Mouse (Mus musculus) E14TG2a.4 (cell line): ENCODE measurements around the gene Adra2c.

Source experiments
- CTCF ChIP-seq: conservative IDR thresholded peaks from 2 replicates; pipeline ENCODE4 v1.5.1; 2014; ENCODE audit warnings: low read length
- NANOG ChIP-seq: IDR thresholded peaks from 2 replicates; pipeline ENCODE4 v1.6.1; 2014; ENCODE audit warnings: borderline replicate concordance, low read length, mixed read lengths
- POU5F1 ChIP-seq: IDR thresholded peaks from 2 replicates; pipeline ENCODE4 v1.6.1; 2014; ENCODE audit warnings: low read length, borderline replicate concordance

DNA sequence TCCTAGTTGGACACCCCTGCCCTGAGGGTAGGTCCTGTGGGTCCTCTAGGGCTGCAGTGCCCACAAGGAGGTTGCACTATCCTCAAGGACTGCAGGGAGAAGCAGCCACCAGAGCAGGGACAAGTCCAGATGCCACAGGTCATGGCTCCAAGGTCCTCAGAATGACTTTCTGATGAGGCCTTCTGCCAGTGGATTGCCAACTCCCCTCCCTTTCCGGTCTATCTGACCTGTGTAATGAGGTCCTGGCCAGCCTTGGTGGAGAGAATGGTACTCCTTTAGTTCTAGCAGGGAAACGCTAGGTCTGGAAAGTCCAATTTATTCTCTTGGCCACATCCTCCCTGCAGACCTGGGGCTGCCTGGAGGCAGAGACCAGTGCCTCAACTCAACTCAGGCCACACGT, at the start of gene Adra2c:
- TF ChIP-seq CTCF (no peak), POU5F1 (no peak), NANOG (no peak)
